Mouse (Mus musculus) small intestine, adult 2 months (tissue): ENCODE measurements at regions not wholly inside any gene's neighbourhood (a gene's known extent, or its start where the extent isn't known, plus 50 kb on each side); places are given as distances from the start of the nearest gene placed in this dataset.
A peak's percentile ranks its signal among the peaks of the same experiment; 100 is the strongest.

Experiments
- CTCF ChIP-seq: fragments of 200-500 bp; IDR thresholded peaks from 2 replicates; pipeline ENCODE4 v1.5.1; 2012; ENCODE audit warnings: low read depth, mild to moderate bottlenecking, control low read depth, inconsistent platforms, low read length, moderate library complexity, mixed read lengths; ENCODE audit not compliant: insufficient replicate concordance, insufficient read length; ENCODE audit errors: extremely low read depth
- POLR2A ChIP-seq: fragments of 200-500 bp; IDR thresholded peaks from 2 replicates; pipeline ENCODE4 v1.6.1; 2012; ENCODE audit warnings: low read depth, mild to moderate bottlenecking, control low read depth, inconsistent platforms, low read length, moderate library complexity

DNA sequence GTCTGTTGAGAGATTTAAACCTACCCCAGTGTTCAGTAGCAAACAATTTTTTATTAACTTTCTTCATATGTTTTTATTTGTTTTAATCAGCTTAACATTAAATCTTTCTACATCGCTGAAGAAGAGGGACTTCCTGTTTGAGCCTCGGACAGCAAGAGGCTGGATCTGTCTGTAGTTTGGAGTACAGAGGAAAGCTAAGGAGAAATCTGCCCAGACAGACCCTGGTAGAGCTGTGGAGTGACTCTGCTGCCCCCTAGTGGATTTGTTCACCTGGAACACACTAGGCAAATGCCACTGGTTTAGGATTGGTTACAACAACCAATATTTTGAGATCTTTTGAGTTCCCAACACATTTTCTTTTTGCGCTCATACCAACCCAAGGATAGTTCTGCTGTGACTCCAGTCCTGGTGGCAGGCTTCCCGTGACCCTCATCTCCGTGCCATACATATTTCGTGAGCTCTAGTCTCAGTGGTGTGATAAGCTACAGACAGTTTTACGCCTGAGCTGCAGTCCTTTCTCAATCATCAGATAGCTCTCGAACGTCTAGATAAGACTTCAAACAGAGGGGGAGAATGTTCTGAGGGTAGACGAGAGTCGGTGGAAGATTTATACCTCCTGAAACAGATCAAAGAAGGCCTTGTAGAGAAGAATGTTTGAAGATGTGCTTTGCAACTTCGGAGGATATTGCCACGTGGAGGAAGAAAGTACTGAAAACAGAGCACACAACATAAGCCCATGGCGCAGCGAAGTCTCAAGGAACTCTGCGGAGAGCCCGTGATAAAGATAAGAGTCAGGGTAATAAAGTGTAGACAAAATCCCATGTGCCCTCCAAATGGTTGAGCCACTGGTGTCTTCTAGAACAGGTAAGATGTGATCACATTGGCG is 119.0 kb upstream of the Nabp1 start:
- TF ChIP-seq POLR2A (no peak), CTCF (peak; percentile 86; the same call in 1 of the 2 replicates)
